Mouse (Mus musculus) C2C12 (cell line): ENCODE measurements around the gene Lamc2. TPM values are rescaled to one million over a fixed set of nuclear protein-coding genes. Genes with fewer than 3 reads are reported as not detected.
A peak's percentile ranks its signal among the peaks of the same experiment; 100 is the strongest.

Source experiments
- H3K27me3 ChIP-seq: one replicate; pipeline ENCODE4 v1.6.1; 2011; ENCODE audit not compliant: control insufficient read depth, insufficient read depth, insufficient read length
- H3K36me3 ChIP-seq: one replicate; pipeline ENCODE4 v1.6.1; 2011; ENCODE audit not compliant: control insufficient read depth, insufficient read depth
- H3K4me3 ChIP-seq: one replicate; pipeline ENCODE4 v1.5.1; 2011; ENCODE audit warnings: mild to moderate bottlenecking, control low read depth; ENCODE audit not compliant: poor library complexity, insufficient read depth, severe bottlenecking
- H3K79me2 ChIP-seq: one replicate; pipeline ENCODE4 v1.6.1; 2011; ENCODE audit not compliant: control insufficient read depth, insufficient read depth
- H3K79me3 ChIP-seq: one replicate; pipeline ENCODE4 v1.6.1; 2011; ENCODE audit warnings: low read depth, control low read depth
- H3ac ChIP-seq: one replicate; pipeline ENCODE3; 2011; ENCODE audit warnings: low read depth; ENCODE audit not compliant: control insufficient read depth, insufficient read length
- CEBPB ChIP-seq: IDR thresholded peaks from one replicate; pipeline ENCODE4 v1.6.1; 2011; ENCODE audit warnings: low read depth, mild to moderate bottlenecking, control low read depth, moderate library complexity
- CTCF ChIP-seq: IDR thresholded peaks from one replicate; pipeline ENCODE4 v1.5.1; 2011; ENCODE audit not compliant: control insufficient read depth, insufficient read depth, insufficient read length
- FOSL1 ChIP-seq: IDR thresholded peaks from one replicate; pipeline ENCODE4 v1.8.0; 2011; ENCODE audit warnings: mild to moderate bottlenecking, low read length; ENCODE audit not compliant: poor library complexity, insufficient read depth, severe bottlenecking
- MAX ChIP-seq: IDR thresholded peaks from one replicate; pipeline ENCODE4 v1.6.1; 2011; ENCODE audit warnings: mild to moderate bottlenecking, control low read depth
- MYOD1 ChIP-seq: IDR thresholded peaks from one replicate; pipeline ENCODE4 v1.6.1; 2011; ENCODE audit warnings: low read depth; ENCODE audit not compliant: control insufficient read depth, insufficient read length
- MYOG ChIP-seq: IDR thresholded peaks from one replicate; pipeline ENCODE4 v1.6.1; 2011; ENCODE audit not compliant: control insufficient read depth, insufficient read length; ENCODE audit errors: extremely low read depth
- USF1 ChIP-seq: IDR thresholded peaks from one replicate; pipeline ENCODE4 v1.6.1; 2011; ENCODE audit warnings: low read depth, mild to moderate bottlenecking, control low read depth, moderate library complexity
- polyA plus RNA-seq: library from polyadenylated mRNA; unstranded; fragments of >200 nt; fragmentation: generic; extraction: Trizol; gene quantifications from one replicate; pipeline ENCODE4 v1.2.1, GENCODE M21; 2012; ENCODE audit warnings: missing spikeins

Gene Lamc2
- polyA plus RNA-seq, 1 experiment: 5.4 TPM

DNA sequence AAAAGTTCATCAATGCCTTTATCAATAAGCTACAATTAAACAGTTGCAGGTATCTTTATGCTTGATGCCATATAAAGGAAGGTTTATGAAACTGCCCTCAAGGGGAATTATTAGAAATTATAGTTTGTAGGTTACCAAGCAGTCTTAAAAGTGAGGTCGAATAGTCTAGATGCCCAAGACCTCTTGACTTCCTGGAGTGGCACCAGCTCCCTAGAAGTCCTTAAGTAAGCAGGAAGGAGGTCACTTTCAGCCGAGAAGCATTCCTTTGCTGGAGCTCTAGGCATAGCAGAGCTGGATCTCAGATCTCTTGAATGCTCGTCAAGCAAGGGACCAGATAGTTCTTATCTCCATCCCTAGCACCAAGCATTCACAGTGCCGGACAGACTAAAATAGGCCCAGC, 58.6 kb downstream of the Lamc2 start:
- no peak overlapping the region for H3K4me3 ChIP-seq
- H3K36me3 ChIP-seq: no peaks in the 10 kb centered on the region
- no peak overlapping the region for H3ac ChIP-seq
- no peaks in the 10 kb centered on the region for H3K27me3 ChIP-seq
- H3K79me2 ChIP-seq: no peaks in the 10 kb centered on the region
- no peaks in the 10 kb centered on the region for H3K79me3 ChIP-seq
- TF ChIP-seq USF1: no peak
- TF ChIP-seq MYOG: no peak
- no peak for TF ChIP-seq MAX
- TF ChIP-seq FOSL1: no peak
- TF ChIP-seq MYOD1: no peak
- TF ChIP-seq CEBPB: no peak
- TF ChIP-seq CTCF: no peak

DNA sequence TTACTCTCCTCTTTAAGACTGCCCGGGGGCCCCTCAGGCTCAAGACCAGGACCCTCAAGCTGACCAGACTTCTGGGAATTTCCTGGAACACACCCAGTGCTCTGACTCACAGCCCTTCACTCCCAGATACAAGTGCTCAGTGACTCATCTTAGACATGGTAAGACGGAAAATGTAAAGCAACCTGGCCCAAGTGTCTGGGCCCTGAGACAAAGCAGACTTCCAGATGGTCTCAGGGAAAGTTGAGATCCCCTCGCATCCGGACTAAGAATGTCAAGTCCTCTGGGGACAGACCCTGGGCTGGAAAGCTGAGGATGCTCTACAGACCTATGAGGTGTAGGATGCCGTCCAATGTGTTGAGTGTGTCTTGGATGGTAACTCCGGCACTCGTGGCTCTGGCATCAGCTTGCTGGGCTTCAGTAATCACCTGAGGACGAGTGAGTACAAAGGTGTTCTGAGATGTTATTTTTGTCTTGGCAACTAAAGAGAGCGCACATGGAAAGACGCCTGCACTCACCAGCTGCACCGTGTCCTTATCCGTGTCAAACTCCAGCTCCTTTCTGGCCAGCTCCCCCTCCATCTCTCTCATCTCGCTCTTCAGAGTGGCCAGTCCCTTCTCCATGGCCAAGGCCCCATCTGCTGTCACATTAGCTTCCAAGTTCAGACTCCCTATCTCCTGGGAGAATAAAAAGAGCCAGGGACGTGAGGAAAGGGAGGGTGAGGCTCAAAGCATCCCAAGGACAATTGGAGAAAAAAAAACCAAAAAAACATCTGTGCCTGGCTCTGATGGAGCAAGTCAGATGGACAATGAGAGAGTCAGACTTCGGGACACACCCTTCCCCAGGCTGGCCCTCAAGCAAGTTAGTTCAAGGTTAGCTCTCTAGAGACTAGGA, 59.5 kb downstream of the Lamc2 start:
- Histone ChIP-seq H3K27me3 (no peaks in the 10 kb centered on the region), H3K79me3 (no peaks in the 10 kb centered on the region), H3K36me3 (no peaks in the 10 kb centered on the region), H3K4me3 (no peak overlapping the region), H3ac (no peak overlapping the region), H3K79me2 (no peaks in the 10 kb centered on the region)
- TF ChIP-seq MAX (peak; percentile 73), MYOD1 (peak; percentile 25), FOSL1 (peak; percentile 87), USF1 (no peak), CEBPB (no peak)

DNA sequence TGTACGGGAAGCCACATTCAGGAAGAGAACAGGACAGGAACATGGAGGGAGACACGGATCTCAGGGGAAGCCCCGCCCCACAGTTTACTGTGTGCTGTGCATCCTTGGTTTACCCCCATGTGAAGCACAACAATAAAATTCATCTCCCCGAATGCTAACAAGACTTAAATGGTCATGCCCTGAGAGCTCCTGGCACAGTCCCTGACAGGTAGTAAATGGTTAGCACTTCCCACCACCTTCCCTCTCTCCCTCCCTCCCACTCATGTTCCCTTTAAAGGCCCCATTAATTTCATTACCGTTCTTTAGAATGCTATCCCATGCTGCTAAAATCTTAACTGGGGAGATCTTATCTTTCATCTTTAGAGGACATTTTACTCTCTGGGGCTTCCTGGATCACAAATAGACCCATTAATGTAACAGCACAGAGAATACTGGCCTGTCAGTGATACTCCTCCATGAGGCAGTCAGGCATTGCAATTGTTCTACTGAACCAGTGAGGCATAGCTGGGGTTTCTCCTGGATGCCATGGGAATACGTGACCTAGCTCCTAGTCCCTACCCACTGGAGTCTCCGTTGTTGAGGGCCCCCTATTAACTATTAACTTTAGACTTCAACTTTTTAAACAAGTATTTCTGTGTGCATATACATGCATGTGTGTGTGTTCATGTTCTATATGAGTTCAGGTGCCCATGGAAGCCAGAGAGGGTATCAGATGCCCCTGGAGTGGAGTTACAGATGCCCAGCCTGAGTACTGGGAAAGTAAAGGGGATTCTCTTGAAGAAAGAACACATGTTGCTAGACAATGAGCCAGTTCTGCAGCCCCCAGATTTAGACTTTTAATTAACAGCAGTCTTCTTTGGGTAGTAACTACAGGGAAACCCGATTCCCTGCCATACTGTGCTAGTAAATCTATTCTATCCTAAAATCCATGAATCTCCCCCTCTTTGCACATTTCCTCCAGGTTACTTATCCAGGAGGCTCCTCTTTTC, 60.7 kb downstream of the Lamc2 start:
- no peak overlapping the region for H3K4me3 ChIP-seq

DNA sequence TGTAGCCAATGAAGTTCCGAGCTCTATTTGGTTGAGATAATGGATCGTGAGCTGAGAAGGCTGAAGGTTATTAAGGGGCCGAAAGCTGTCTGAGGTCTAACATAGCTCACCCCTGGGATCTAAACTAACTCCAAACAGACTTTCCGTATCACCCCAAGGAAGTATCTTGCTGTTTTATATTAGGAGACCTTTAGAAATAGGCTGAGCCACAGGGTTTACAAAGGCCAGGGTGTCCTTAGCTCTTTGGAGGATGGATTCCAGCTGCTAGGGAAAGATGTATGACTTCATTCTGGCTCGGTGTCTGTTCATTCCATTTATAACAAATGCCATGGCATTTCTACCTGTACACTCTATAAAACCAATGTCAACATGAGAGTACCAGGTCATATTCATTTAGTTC, 61.7 kb downstream of the Lamc2 start:
- Histone ChIP-seq H3K4me3 (no peak overlapping the region), H3K36me3 (no peaks in the 10 kb centered on the region), H3K79me3 (no peaks in the 10 kb centered on the region), H3K79me2 (no peaks in the 10 kb centered on the region), H3ac (no peak overlapping the region), H3K27me3 (no peaks in the 10 kb centered on the region)
- TF ChIP-seq FOSL1: no peak
- TF ChIP-seq MYOG: no peak
- TF ChIP-seq MAX: no peak
- no peak for TF ChIP-seq USF1
- no peak for TF ChIP-seq CTCF
- TF ChIP-seq MYOD1: no peak
- TF ChIP-seq CEBPB: no peak

More for the DNA sequence above, 60.7 kb downstream of the Lamc2 start:
- no peak for TF ChIP-seq MAX
- TF ChIP-seq USF1: no peak
- no peak for TF ChIP-seq MYOG
- TF ChIP-seq MYOD1: no peak
- no peak for TF ChIP-seq CEBPB
- Histone ChIP-seq H3K79me2 (no peaks in the 10 kb centered on the region), H3K27me3 (no peaks in the 10 kb centered on the region), H3ac (no peak overlapping the region), H3K79me3 (no peaks in the 10 kb centered on the region), H3K36me3 (no peaks in the 10 kb centered on the region)

DNA sequence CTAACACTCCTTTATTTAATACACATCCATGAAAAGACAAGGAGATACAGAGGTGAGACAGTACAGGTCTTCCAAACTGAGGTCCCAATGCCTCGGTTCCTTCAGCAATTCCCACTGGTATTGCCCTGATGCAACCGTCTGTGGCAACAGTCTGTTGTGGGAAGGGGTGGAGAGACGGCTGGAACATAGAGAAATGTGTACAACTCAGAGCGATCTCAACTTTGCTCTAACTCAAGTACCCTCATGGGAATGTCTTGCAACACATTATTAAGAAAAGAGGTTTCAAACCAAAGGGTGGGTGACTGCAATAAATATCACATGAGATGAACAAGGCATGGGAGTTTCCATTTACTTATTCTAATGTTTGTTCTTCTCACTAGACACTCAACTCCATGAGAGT, 63.5 kb downstream of the Lamc2 start:
- Histone ChIP-seq H3K79me2 (no peaks in the 10 kb centered on the region), H3K79me3 (no peaks in the 10 kb centered on the region), H3K4me3 (no peak overlapping the region), H3K27me3 (no peaks in the 10 kb centered on the region), H3K36me3 (no peaks in the 10 kb centered on the region), H3ac (no peak overlapping the region)
- TF ChIP-seq MAX (no peak), CEBPB (peak; percentile 24)
